Mouse (Mus musculus) CH12.LX (cell line): ENCODE measurements around the gene Hvcn1. TPM values are rescaled to one million over a fixed set of nuclear protein-coding genes. Genes with fewer than 3 reads are reported as not detected.
"Not testable (repeated sequence)": the region's sequence is repeated elsewhere in the genome, so short reads cannot be mapped to it uniquely, and the experiment has no call there.

Experiments
- DNase-seq: peaks from one replicate; pipeline ENCODE4 v3.0.0-alpha.2; 2013; ENCODE audit errors: extremely low read depth
- H3K27ac ChIP-seq: 2 replicates; pipeline ENCODE4 v1.5.1; 2012; ENCODE audit warnings: low read depth, mild to moderate bottlenecking, control low read depth, moderate library complexity; ENCODE audit not compliant: insufficient read depth
- H3K27me3 ChIP-seq: replicated peaks from 2 replicates; pipeline ENCODE3; 2012; ENCODE audit warnings: inconsistent platforms
- H3K36me3 ChIP-seq, 2 experiments: replicated peaks in 1 of 2; 2 replicates each; pipeline versions ENCODE3 to v1.6.1; 2012; ENCODE audit warnings: inconsistent platforms in 1 of 2, low read length in 1 of 2, mild to moderate bottlenecking in 1 of 2, mixed read lengths in 1 of 2, moderate library complexity in 1 of 2; ENCODE audit not compliant: control insufficient read depth in 1 of 2, insufficient read depth in 1 of 2
- H3K4me1 ChIP-seq, 2 experiments: 2 replicates each; pipeline ENCODE4 v1.6.1; 2012; ENCODE audit warnings: inconsistent platforms in 1 of 2, moderate library complexity in 1 of 2; ENCODE audit not compliant: insufficient read depth in 2 of 2, control insufficient read depth in 1 of 2
- H3K4me2 ChIP-seq: 2 replicates; pipeline ENCODE4 v1.6.1; 2012; ENCODE audit warnings: low read depth, mild to moderate bottlenecking, control low read depth; ENCODE audit not compliant: poor library complexity, insufficient read depth, severe bottlenecking
- H3K4me3 ChIP-seq, 3 experiments: fragments of 150-350 bp in 1 of 3; sonication (generic) in 1 of 3; replicated peaks in 1 of 3; 2 replicates each; pipeline versions ENCODE3 to v1.5.1; 2011 to 2012; ENCODE audit warnings: low read depth in 2 of 3, low read length in 2 of 3, mild to moderate bottlenecking in 2 of 3, moderate library complexity in 2 of 3, control low read depth in 1 of 3, improper control_type of control experiment in 1 of 3, inconsistent platforms in 1 of 3, mixed read lengths in 1 of 3; ENCODE audit not compliant: poor library complexity in 1 of 3
- H3K79me2 ChIP-seq: replicated peaks from 2 replicates; pipeline ENCODE4 v1.6.1; 2012; ENCODE audit warnings: mild to moderate bottlenecking, moderate library complexity; ENCODE audit not compliant: control insufficient read depth, poor library complexity, insufficient read depth, severe bottlenecking; ENCODE audit errors: extremely low read depth
- H3K9ac ChIP-seq: 2 replicates; pipeline ENCODE4 v1.6.1; 2012; ENCODE audit warnings: low read depth, mild to moderate bottlenecking, control low read depth, moderate library complexity; ENCODE audit not compliant: insufficient read depth
- H3K9me3 ChIP-seq: replicated peaks from 2 replicates; pipeline ENCODE3; 2012; ENCODE audit warnings: low read length, inconsistent platforms, mixed read lengths
- CHD1 ChIP-seq: IDR thresholded peaks from 2 replicates; pipeline ENCODE4 v1.6.1; 2012; ENCODE audit warnings: low read depth, low read length, improper control_type of control experiment, inconsistent platforms
- CHD2 ChIP-seq: IDR thresholded peaks from 2 replicates; pipeline ENCODE4 v1.6.1; 2011; ENCODE audit warnings: low read length, improper control_type of control experiment
- E2F4 ChIP-seq: IDR thresholded peaks from 2 replicates; pipeline ENCODE4 v1.6.1; 2011; ENCODE audit warnings: low read depth, low read length, improper control_type of control experiment; ENCODE audit not compliant: insufficient replicate concordance
- ELF1 ChIP-seq: IDR thresholded peaks from 2 replicates; pipeline ENCODE4 v1.6.1; 2014; ENCODE audit warnings: low read depth, mild to moderate bottlenecking, inconsistent platforms, low read length, improper control_type of control experiment
- EP300 ChIP-seq: IDR thresholded peaks from 2 replicates; pipeline ENCODE4 v1.6.1; 2011; ENCODE audit warnings: low read length, improper control_type of control experiment
- ETS1 ChIP-seq: conservative IDR thresholded peaks from 2 replicates; pipeline ENCODE4 v1.6.1; 2012; ENCODE audit warnings: low read depth, mild to moderate bottlenecking, inconsistent platforms, low read length, improper control_type of control experiment, moderate library complexity
- HCFC1 ChIP-seq: IDR thresholded peaks from 2 replicates; pipeline ENCODE4 v1.6.1; 2012; ENCODE audit warnings: low read depth, mild to moderate bottlenecking, inconsistent platforms, low read length, improper control_type of control experiment
- IRF4 ChIP-seq: IDR thresholded peaks from 2 replicates; pipeline ENCODE4 v1.6.1; 2014; ENCODE audit warnings: low read depth, mild to moderate bottlenecking, inconsistent platforms, low read length, improper control_type of control experiment
- JUN ChIP-seq: IDR thresholded peaks from 2 replicates; pipeline ENCODE4 v1.6.1; 2011; ENCODE audit warnings: low read depth, mild to moderate bottlenecking, low read length, improper control_type of control experiment, moderate library complexity; ENCODE audit not compliant: insufficient read depth
- JUND ChIP-seq: conservative IDR thresholded peaks from 2 replicates; pipeline ENCODE4 v1.6.1; 2011; ENCODE audit warnings: low read depth, low read length, improper control_type of control experiment
- MAFK ChIP-seq: IDR thresholded peaks from 2 replicates; pipeline ENCODE4 v1.6.1; 2011; ENCODE audit warnings: low read length, improper control_type of control experiment; ENCODE audit not compliant: insufficient replicate concordance
- MAX ChIP-seq: IDR thresholded peaks from 2 replicates; pipeline ENCODE4 v1.6.1; 2011; ENCODE audit warnings: low read length, improper control_type of control experiment
- MXI1 ChIP-seq: IDR thresholded peaks from 2 replicates; pipeline ENCODE4 v1.6.1; 2011; ENCODE audit warnings: mild to moderate bottlenecking, low read depth, low read length, improper control_type of control experiment
- MYC ChIP-seq: IDR thresholded peaks from 2 replicates; pipeline ENCODE4 v1.6.1; 2011; ENCODE audit warnings: low read depth, mild to moderate bottlenecking, improper control_type of control experiment, low read length
- NRF1 ChIP-seq: IDR thresholded peaks from 2 replicates; pipeline ENCODE4 v1.6.1; 2014; ENCODE audit warnings: low read depth, mild to moderate bottlenecking, inconsistent platforms, low read length, improper control_type of control experiment, moderate library complexity
- POLR2A ChIP-seq: IDR thresholded peaks from 2 replicates; pipeline ENCODE4 v1.6.1; 2011; ENCODE audit warnings: low read depth, mild to moderate bottlenecking, improper control_type of control experiment, low read length
- RAD21 ChIP-seq: IDR thresholded peaks from 2 replicates; pipeline ENCODE4 v1.6.1; 2011; ENCODE audit warnings: low read depth, mild to moderate bottlenecking, low read length, improper control_type of control experiment, moderate library complexity
- SIN3A ChIP-seq: IDR thresholded peaks from 2 replicates; pipeline ENCODE4 v1.6.1; 2012; ENCODE audit warnings: low read length, improper control_type of control experiment, inconsistent platforms
- TBP ChIP-seq: conservative IDR thresholded peaks from 2 replicates; pipeline ENCODE4 v1.6.1; 2011; ENCODE audit warnings: low read depth, low read length, improper control_type of control experiment
- TCF12 ChIP-seq: IDR thresholded peaks from 2 replicates; pipeline ENCODE4 v1.6.1; 2014; ENCODE audit warnings: low read depth, mild to moderate bottlenecking, inconsistent platforms, low read length, improper control_type of control experiment
- UBTF ChIP-seq: IDR thresholded peaks from 2 replicates; pipeline ENCODE4 v1.6.1; 2012; ENCODE audit warnings: low read depth, mild to moderate bottlenecking, inconsistent platforms, low read length, improper control_type of control experiment, moderate library complexity
- USF1 ChIP-seq: IDR thresholded peaks from 2 replicates; pipeline ENCODE4 v1.6.1; 2014; ENCODE audit warnings: low read depth, mild to moderate bottlenecking, inconsistent platforms, low read length, improper control_type of control experiment
- ZC3H11A ChIP-seq: IDR thresholded peaks from 2 replicates; pipeline ENCODE4 v1.6.1; 2012; ENCODE audit warnings: low read depth, mild to moderate bottlenecking, inconsistent platforms, low read length, improper control_type of control experiment
- ZKSCAN1 ChIP-seq: IDR thresholded peaks from 2 replicates; pipeline ENCODE4 v1.6.1; 2012; ENCODE audit warnings: low read depth, inconsistent platforms, low read length, improper control_type of control experiment, borderline replicate concordance
- ZMIZ1 ChIP-seq: IDR thresholded peaks from 2 replicates; pipeline ENCODE4 v1.6.1; 2012; ENCODE audit warnings: low read depth, mild to moderate bottlenecking, inconsistent platforms, low read length, improper control_type of control experiment
- dilution Hi-C: fragments of 300-500 bp; cut with MboI; formaldehyde crosslinking; loops from 2 replicates; pipeline ENCODE4 v1.14.3; 2020; ENCODE audit warnings: low sequenced_read_pairs; ENCODE audit not compliant: extremely low pct_unique_long_range_greater_than_20kb, extremely low pct_ligation_motif_present
- in situ Hi-C: fragments of 300-500 bp; cut with MboI; formaldehyde crosslinking; loops from 3 replicates; pipeline ENCODE4 v1.14.3; 2019; ENCODE audit warnings: low sequenced_read_pairs, low pct_ligation_motif_present, low pct_unique_long_range_greater_than_20kb, mixed read lengths
- polyA plus RNA-seq: library from polyadenylated mRNA; unstranded; fragments of >175 nt; gene quantifications from 2 replicates; pipeline ENCODE4 v1.2.1, GENCODE M21; 2012; ENCODE audit warnings: low read depth; ENCODE audit not compliant: insufficient read length
- total RNA-seq, 2 experiments: library from RNA; depleted of rRNA; stranded (reverse); fragments of 300-350 nt in 1 of 2; fragments of >200 nt in 1 of 2; gene quantifications; 2 replicates each; pipeline ENCODE4 v1.2.3; 2012 to 2014

Gene Hvcn1
- total and polyA plus RNA-seq, 3 experiments = 143 to 159 (median 156) TPM

DNA sequence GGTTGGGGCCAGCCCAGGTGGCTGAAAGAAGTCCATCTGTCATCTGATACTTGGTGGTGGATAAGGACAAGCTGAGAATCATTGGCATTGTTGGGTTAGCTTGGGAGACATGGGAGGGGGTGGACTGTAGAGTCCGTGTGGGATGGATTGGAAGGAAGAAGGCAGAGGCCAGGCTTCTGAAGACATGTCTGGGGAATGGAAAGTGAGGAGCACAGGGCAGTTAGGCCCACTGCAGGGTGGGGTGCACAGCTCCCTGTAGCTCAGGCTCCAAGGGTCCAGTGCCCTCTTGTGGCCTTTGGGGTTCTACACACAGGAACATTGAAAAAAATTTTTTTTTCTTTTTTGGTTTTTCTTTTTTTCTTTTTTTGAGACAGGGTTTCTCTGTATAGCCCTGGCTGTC is 30.2 kb upstream of the Hvcn1 start (continued):
- TF ChIP-seq POLR2A (peak; percentile 24; the same call in 1 of the 2 replicates), ELF1 (no peak), RAD21 (peak; percentile 47), ETS1 (no peak)

DNA sequence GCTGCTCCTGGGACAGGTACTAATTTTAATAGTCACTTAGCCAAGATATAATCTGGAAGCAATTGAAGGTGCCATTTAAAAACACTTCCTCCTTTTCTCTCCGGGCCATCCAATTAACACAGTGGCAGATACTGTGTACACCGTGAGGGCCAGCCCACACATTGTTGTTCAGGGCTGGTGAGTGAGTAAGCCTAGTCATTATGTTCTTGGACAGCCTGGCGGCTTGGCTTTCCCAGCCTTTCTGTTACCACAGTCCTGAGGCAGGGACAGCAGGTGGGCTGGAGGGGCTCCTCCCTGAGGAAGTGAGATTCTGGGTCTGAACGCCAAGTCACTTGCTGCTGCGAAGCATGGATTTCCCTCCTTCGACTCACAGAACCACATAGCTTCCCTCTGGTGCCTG is 26.9 kb upstream of the Hvcn1 start:
- no peak overlapping the region for H3K4me3 ChIP-seq
- TF ChIP-seq ZC3H11A = no peak
- TF ChIP-seq MYC = no peak
- TF ChIP-seq ZMIZ1 = no peak
- in situ Hi-C loops (no loop called here), dilution Hi-C loops (no loop called here)
- peaks cover 15 to 21% of the 10 kb centered on the region in 2 experiments for H3K36me3 ChIP-seq
- H3K4me2 ChIP-seq = no peak overlapping the region
- no peak for DNase-seq
- H3K9ac ChIP-seq = no peak overlapping the region
- H3K4me1 ChIP-seq = peaks cover 5 to 18% of the 10 kb centered on the region in 2 experiments; a peak in 2 of 4 replicates
- no peaks in the 10 kb centered on the region for H3K27me3 ChIP-seq
- H3K79me2 ChIP-seq = no peaks in the 10 kb centered on the region
- H3K27ac ChIP-seq = no peak overlapping the region
- H3K9me3 ChIP-seq = peaks cover 4% of the 10 kb centered on the region

DNA sequence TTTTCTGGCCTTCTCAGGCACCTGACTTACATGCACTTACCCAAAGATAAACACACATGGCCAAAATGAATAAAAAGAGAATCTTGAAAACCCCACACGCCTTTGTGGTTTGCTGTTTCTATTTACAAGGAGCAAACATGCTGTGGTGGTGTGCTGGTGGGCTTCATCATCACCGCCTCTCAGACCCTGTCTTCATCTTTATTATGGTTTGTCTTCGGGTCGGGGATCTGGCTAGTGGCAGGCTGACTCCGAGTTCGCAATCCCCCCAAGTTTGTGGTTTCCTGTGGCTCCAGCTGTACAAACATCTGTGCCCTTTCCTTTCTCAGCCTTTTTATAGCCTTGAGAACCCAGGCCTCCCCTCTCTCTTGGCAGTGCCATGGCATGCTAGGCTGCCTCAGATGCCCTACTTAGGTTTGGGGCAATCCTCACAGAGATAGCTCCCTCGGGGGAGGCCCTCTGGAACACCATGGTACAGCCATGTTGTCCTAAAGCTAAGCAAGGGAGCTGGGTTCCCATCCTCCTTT is 22.3 kb upstream of the Hvcn1 start:
- Histone ChIP-seq H3K9me3 (peaks cover 11% of the 10 kb centered on the region), H3K9ac (no peak overlapping the region), H3K4me2 (no peak overlapping the region), H3K4me1 (peaks cover 3 to 15% of the 10 kb centered on the region in 2 experiments; a peak in 2 of 4 replicates), H3K27me3 (no peaks in the 10 kb centered on the region), H3K27ac (no peak overlapping the region), H3K79me2 (no peaks in the 10 kb centered on the region), H3K36me3 (peaks cover 0 to 2% of the 10 kb centered on the region in 2 experiments), H3K4me3 (no peak overlapping the region)
- dilution Hi-C loops (no loop called here), in situ Hi-C loops (no loop called here)
- no peak for DNase-seq
- TF ChIP-seq TBP (no peak), HCFC1 (no peak), TCF12 (no peak), CHD1 (no peak), NRF1 (no peak), MYC (no peak), MXI1 (no peak), USF1 (no peak), JUN (no peak), MAX (no peak), SIN3A (no peak), E2F4 (no peak), IRF4 (no peak), EP300 (no peak), POLR2A (no peak), MAFK (no peak), CHD2 (no peak), ZKSCAN1 (no peak), JUND (no peak), UBTF (no peak)

DNA sequence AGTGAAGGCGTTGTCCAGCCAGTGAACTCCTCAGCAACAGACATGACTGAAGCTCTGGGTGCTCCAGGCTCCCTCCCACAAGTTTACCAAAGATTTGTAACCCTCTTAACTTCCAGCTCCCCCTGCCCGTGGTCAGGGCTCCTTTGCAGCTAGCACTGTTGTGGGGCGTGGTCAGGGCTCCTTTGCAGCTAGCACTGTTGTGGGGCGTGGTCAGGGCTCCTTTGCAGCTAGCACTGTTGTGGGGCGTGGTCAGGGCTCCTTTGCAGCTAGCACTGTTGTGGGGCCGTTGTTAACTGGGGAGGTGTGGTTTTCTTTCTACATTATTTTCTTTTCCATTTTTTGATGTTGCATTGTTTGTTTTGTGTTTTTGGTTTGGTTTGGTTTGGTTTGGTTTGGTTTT is 21.7 kb upstream of the Hvcn1 start:
- H3K4me1 ChIP-seq = peaks cover 0 to 15% of the 10 kb centered on the region in 2 experiments; a peak in 2 of 4 replicates
- H3K27me3 ChIP-seq, H3K4me3 ChIP-seq, H3K36me3 ChIP-seq, H3K27ac ChIP-seq, dilution Hi-C loops, H3K79me2 ChIP-seq, DNase-seq, H3K4me2 ChIP-seq, H3K9ac ChIP-seq: not testable (repeated sequence)
- H3K9me3 ChIP-seq = peaks cover 11% of the 10 kb centered on the region
- in situ Hi-C loops = loop anchor here (5.0 kb wide), 1 partner anchor 53 kb away; no protein-coding TSS in a partner anchor
